8 mouse cellular contexts compared by ENCODE assay signal in genomic region chr2:154402811-154403210, GRCm38 (mm10). TPM values are rescaled to one million over a fixed set of nuclear protein-coding genes. Genes with fewer than 3 reads are reported as not detected.
A peak's percentile ranks its signal among the peaks of the same experiment; 100 is the strongest.
DNase-seq lines count a peak whose midpoint lies in the region; ATAC-seq lines count a peak whose summit lies in the region.

No protein-coding gene starts in this region.

- no peak overlapping the region for H3K9ac ChIP-seq in neural tube, embryonic 13.5 days

- no peaks in the 10 kb centered on the region for H3K9me3 ChIP-seq in neural tube, embryonic 13.5 days

- 21% methylated on average over 7 of the region's 7 CpGs for WGBS in neural tube, embryonic 13.5 days

- no peak overlapping the region for H3K4me3 ChIP-seq in neural tube, embryonic 13.5 days

- DNase-seq in gastrocnemius, adult 8-10 months (ENCODE audit: low spot score in 2 of 2), result peak; percentile 34 to 54
- no peak for DNase-seq in gastrocnemius, postnatal 14 days
- DNase-seq in adrenal gland, postnatal 14 days, result peak; percentile 69
- peak; percentile 78 to 83 for DNase-seq in heart, postnatal 10 days
- peak; percentile 68 to 87 for DNase-seq in kidney, postnatal 25 days
- no peak for DNase-seq in layer of hippocampus, adult 8-10 months (ENCODE audit: low spot score in 2 of 2)

- ATAC-seq in neural tube, embryonic 13.5 days (ENCODE audit: low read depth), result peak; percentile 52; the same call in 1 of the 2 replicates
- ATAC-seq in monocyte, adult 5-6 weeks (replicated peaks; ENCODE audit: insufficient number of reproducible peaks, low FRiP score, low TSS enrichment, poor library complexity, severe bottlenecking), result no peak

- no peak overlapping the region for H3K4me2 ChIP-seq in neural tube, embryonic 13.5 days

- H3K27me3 ChIP-seq in neural tube, embryonic 13.5 days, result peaks cover 7% of the 10 kb centered on the region; the same call in 1 of the 2 replicates

- intact Hi-C loops in gastrocnemius, postnatal 14 days (cut with DNase I; ENCODE audit: low total_unique reads), result no loop called here
- intact Hi-C loops in heart, postnatal 10 days (cut with DNase I), result no loop called here

- H3K4me1 ChIP-seq in neural tube, embryonic 13.5 days (replicated peaks), result peaks cover 41% of the 10 kb centered on the region

- H3K27ac ChIP-seq in neural tube, embryonic 13.5 days (replicated peaks), result peak overlapping the region; percentile 46

- H3K36me3 ChIP-seq in neural tube, embryonic 13.5 days, result no peaks in the 10 kb centered on the region

RNA-seq across cellular contexts. Expression of gene Snta1, which starts 5.1 kb away (rescaled TPM):
- total RNA-seq in gastrocnemius, adult 8-10 months (2022), result 100 to 1,000 TPM; 156 to 248 (median 181) TPM
- total RNA-seq in gastrocnemius, postnatal 14 days (2021), result 100 to 1,000 TPM; 146 to 210 TPM
- total RNA-seq in adrenal gland, postnatal 14 days (2021), result 27.7 and 32.3 TPM in 2 replicates
- total RNA-seq in heart, postnatal 10 days (2021), result 100 to 1,000 TPM in 1 of 2 experiments, 10 to 100 TPM in 1; 82.6 to 106 TPM
- polyA plus RNA-seq in neural tube, embryonic 13.5 days (2015; fragmentation: Nextera tagmentation; extraction: Ambion mirVana), result 6.6 and 7.7 TPM in 2 replicates
- total RNA-seq in monocyte, adult 5-6 weeks (2017), result 4.8 to 10.8 TPM (median 4.9 TPM) in 3 replicates
- total RNA-seq in layer of hippocampus, adult 8-10 months (2022), result 10 to 100 TPM; 41.0 to 45.9 (median 43.5) TPM

RNA-seq across cellular contexts. Expression of gene Cdk5rap1, which starts 30.0 kb away (rescaled TPM):
- 10 to 100 TPM; 11.7 to 17.1 (median 12.0) TPM for total RNA-seq in gastrocnemius, adult 8-10 months (2022)
- total RNA-seq in gastrocnemius, postnatal 14 days (2021), result 10 to 100 TPM in 1 of 2 experiments, 1 to 10 TPM in 1; 8.9 to 12.1 TPM
- 14.2 and 15.7 TPM in 2 replicates for total RNA-seq in adrenal gland, postnatal 14 days (2021)
- 10 to 100 TPM; 13.6 to 16.3 TPM for total RNA-seq in heart, postnatal 10 days (2021)
- polyA plus RNA-seq in neural tube, embryonic 13.5 days (2015; fragmentation: Nextera tagmentation; extraction: Ambion mirVana), result 15.2 and 15.7 TPM in 2 replicates
- 8.5 to 13.1 TPM (median 9.7 TPM) in 3 replicates for total RNA-seq in monocyte, adult 5-6 weeks (2017)
- 10 to 100 TPM; 13.6 to 17.1 (median 16.0) TPM for total RNA-seq in layer of hippocampus, adult 8-10 months (2022)

RNA-seq across cellular contexts. Expression of gene Cbfa2t2, which starts 33.5 kb away (rescaled TPM):
- 10 to 100 TPM; 12.7 to 14.8 (median 13.5) TPM for total RNA-seq in gastrocnemius, adult 8-10 months (2022)
- 10 to 100 TPM; 12.2 to 15.7 TPM for total RNA-seq in gastrocnemius, postnatal 14 days (2021)
- 36.1 and 42.5 TPM in 2 replicates for total RNA-seq in adrenal gland, postnatal 14 days (2021)
- 10 to 100 TPM; 23.5 to 25.3 TPM for total RNA-seq in heart, postnatal 10 days (2021)
- 49.4 and 50.8 TPM in 2 replicates for polyA plus RNA-seq in neural tube, embryonic 13.5 days (2015; fragmentation: Nextera tagmentation; extraction: Ambion mirVana)
- 9.8 to 18.5 TPM (median 11.9 TPM) in 3 replicates for total RNA-seq in monocyte, adult 5-6 weeks (2017)
- total RNA-seq in layer of hippocampus, adult 8-10 months (2022), result 10 to 100 TPM; 48.9 to 60.8 (median 53.9) TPM

Comparison
In these comparisons a context has a peak if more than half of its experiments do, and no peak if none do; other contexts are left out.
1. DNase-seq: peak in gastrocnemius, adult 8-10 months (2 of 2), adrenal gland, postnatal 14 days (single experiment), heart, postnatal 10 days (2 of 2) and kidney, postnatal 25 days (2 of 2); none in gastrocnemius, postnatal 14 days (single experiment) and layer of hippocampus, adult 8-10 months (0 of 2).